Mouse (Mus musculus) left cerebral cortex, postnatal 25 days (tissue): ENCODE data around the gene Slc16a7. TPM values are rescaled to one million over a fixed set of nuclear protein-coding genes. Genes with fewer than 3 reads are reported as not detected.

ENCODE experiments used
- DNase-seq, 2 experiments: peaks; one replicate each; pipeline ENCODE4 v3.0.0; 2022; ENCODE audit warnings: low spot score in 2 of 2, mixed read lengths in 1 of 2
- intact Hi-C: fragments of 180-260 bp; cut with DNase I; formaldehyde crosslinking; loops from one replicate; pipeline ENCODE4 v1.15.1; 2025
- total RNA-seq, 2 experiments: library from RNA; stranded (reverse); gene quantifications; 2 replicates each; pipeline ENCODE4 v1.2.3; 2021

Gene Slc16a7
- total RNA-seq, 2 experiments from 2014 or later: 69.1 to 75.4 TPM

DNA sequence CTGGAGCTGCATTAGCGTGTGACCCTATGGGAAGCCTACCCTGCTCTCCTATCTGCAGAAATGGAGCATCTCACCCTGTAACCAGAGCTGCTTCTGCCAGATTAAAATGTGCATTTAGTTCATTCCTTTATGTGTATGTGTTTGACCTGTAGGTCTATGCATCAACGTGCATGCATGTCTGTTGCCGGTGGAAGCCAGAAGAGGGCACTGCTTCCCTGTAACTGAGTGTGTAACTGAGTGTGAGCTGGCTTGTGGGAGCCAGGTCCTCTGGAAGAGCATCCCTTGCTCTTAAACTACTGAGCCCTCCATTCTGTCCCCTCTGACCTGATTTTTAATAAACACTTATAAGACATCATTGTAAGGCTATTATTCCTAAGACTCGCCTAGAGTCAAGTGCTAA is 124.3 kb downstream of the Slc16a7 start:
- peak; percentile 26 to 76 for DNase-seq
- intact Hi-C loops: loop anchor here (2.0 to 5.0 kb wide), 3 partner anchors 122 to 274 kb away; partner anchors contain the start of gene Slc16a7

DNA sequence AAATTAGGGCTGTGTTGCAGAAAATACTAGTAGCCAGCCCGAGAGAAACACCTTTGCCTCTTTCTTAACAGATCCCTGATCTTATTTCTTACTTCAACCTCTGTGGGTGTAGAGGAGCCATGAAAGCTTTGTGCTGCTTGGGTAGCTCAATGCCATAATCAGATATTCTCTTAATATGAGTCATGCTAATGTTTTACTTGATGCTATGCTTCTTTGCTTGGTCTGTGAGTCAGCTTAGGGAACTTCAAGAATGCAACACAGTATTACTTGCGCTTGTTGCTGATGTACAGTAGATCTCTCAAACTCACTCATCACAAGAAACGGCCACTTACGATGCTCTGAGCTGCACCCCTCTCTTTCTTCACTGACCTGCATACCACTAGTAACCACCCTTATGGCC is 133.4 kb downstream of the Slc16a7 start:
- intact Hi-C loops: no loop called here

DNA sequence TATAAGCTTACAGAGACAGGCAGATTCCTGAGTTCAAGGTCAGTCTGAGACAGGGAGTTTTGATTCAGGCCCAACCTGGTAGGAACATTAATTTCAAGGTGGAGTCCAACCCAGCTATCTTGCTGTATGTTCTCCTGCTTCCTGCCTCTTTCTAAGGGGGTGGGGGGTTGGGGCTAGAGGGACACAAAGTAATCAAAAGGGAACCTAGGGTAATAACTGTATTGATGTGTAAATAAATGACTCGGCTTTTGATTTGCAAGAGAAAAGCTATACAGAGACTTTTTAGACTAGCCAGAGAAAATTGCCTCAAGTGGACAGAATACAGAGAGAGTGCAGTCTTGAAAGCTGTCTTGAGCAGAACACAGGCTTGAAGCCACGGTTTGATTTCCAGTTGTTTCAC is 174.7 kb downstream of the Slc16a7 start:
- DNase-seq: no peak
- intact Hi-C loops: no loop called here

More for the DNA sequence above, 133.4 kb downstream of the Slc16a7 start:
- DNase-seq: no peak

DNA sequence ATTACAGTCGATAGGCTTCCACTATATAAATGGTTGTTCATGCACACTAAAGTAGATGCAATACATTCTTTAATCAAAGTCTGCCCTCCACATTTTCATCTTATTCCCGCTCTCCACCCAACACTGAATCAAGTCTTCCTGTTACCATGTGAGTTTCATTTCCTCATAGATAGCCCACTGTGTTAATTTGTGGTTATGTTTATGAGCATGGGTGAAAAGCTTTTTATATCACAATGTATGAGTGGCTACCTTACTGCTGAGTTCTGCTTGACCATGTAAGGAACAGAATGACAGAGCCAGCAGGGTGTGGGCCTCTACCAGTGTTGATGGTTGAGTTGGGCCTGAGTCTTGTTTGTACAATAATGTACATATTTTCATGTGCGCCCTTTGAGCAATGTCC is 175.5 kb downstream of the Slc16a7 start:
- DNase-seq: no peak
- intact Hi-C loops: no loop called here

DNA sequence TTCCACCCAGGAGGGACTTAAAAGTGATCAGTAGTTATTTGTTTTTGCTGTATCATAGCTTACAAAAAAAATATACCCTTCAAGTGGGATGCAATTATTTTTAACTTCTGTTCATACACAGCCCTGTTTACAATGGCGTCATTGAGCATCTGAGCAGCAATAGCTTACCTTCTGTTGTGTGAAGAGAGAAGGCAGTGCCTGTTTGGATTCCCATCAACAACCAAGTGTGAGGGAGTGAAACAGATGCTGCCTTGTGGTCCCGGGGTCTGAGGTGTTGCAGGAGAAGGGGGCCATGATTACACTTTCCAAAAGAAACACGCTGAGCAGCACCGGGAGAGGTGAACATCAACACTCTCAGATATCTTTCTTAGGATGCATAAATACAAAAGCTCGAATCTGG is 201.7 kb downstream of the Slc16a7 start:
- DNase-seq: no peak
- intact Hi-C loops: no loop called here

DNA sequence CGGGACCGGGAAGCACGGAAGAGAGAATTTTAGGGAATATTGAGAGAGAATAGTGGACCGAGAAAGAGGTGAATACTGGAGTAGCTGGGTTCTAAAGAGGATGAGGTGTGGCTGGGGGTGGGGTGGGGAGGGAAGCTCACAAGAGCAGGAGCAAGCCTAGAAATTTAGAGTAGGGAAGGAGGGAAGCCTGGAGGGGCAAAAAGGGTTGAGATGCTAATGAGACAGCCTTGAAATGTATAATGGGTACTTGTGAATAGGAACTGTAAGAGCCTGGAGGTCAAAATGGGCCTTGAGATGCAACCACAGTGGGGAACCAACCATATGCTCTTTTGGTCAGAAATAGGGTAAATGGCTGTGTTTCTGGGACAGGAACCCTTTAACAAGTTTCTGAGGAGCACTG is 203.9 kb downstream of the Slc16a7 start:
- intact Hi-C loops: no loop called here

DNA sequence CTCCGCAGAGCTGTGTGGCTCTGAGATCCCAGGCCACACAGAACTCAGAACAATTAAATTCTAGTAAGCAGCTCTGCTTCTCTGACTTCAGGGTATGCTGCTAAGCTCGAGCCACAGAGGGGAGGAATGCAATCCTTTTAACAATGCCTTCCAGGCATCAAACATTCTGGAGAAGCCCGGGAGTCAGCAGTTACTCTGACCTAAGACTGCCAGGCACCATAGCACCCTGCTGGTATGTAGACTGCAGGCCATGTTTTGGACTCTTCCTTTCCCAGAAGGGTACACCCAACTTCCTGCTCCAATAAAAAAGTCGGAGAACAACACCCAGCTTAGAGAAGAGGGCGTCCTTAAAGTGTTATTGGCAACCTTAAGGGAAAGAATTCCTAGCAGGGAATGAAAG is 205.1 kb downstream of the Slc16a7 start:
- DNase-seq: no peak
- intact Hi-C loops: no loop called here

More for the DNA sequence above, 203.9 kb downstream of the Slc16a7 start:
- DNase-seq: no peak

DNA sequence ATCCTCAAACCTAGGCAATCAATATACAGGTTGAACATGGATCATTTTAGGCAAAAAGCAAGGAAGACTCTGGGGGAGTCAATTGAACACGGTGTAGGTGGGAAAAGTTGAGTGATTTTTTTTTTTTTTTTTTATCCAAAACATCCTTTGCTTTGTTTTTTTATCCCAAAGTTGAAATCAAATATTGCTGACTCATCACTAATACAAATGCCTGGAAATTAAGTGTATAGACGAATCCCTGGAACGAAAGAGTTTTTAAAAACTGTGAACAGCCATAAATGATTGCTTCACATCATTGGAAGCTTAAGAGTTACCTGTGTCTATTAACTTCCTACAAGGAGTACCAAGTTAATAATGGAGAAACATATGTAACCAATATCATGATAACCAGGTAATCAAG is 206.7 kb downstream of the Slc16a7 start:
- intact Hi-C loops: no loop called here
- no peak for DNase-seq

DNA sequence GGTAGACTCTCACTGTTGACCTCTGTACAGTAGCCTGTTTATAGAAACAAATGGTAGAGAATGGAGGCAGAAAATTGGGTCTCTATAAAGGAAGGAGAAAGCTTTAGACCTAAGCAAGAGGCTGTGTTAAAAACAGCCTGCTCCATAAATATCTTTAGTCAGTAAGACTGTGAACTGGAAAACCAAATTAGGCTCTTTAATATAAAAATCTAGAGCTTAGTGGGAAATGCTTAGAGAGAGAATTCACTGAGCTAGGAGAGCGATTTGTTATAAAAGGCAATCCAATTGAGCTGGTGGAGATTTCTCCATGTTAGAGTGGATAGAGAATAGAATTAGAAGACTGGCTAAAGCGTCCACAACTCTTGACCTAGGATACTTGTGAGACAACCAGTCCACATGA is 211.5 kb downstream of the Slc16a7 start:
- DNase-seq: peak in 1 of 2 experiments; percentile 64
- intact Hi-C loops: loop anchor here (5.0 kb wide), 1 partner anchor 55 kb away; no protein-coding TSS in a partner anchor

DNA sequence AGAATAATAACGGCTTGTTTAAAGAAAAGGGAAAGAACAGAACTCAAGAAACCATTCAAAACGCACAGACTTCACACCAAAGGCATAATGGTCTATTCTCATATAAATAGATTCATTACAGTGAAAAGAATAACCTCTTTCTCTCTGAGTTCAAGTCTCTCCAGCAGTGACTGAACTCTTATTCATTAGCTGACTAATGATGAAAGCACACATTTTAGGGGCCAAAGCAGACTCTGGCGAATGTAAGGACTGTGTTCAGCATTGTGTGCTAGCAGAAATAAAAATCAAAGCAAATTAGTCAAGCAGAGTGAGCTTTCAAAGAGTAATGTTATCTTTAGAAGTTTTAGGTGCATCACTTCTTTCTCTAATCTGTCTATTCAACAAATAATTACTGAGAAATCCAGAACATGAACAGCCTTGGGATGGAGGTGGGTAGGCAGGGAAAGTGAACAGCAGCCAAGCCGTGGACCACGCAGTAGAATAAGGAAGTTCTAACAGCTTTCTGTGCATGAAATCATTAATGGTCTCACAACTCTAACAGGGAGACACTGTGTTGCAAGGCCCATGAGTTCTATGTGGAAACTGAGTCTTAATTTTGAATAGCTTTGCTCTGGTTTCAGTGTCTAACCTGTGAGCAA is 214.1 kb downstream of the Slc16a7 start:
- intact Hi-C loops: loop anchor here (5.0 kb wide), 1 partner anchor 53 kb away; no protein-coding TSS in a partner anchor
- no peak for DNase-seq

DNA sequence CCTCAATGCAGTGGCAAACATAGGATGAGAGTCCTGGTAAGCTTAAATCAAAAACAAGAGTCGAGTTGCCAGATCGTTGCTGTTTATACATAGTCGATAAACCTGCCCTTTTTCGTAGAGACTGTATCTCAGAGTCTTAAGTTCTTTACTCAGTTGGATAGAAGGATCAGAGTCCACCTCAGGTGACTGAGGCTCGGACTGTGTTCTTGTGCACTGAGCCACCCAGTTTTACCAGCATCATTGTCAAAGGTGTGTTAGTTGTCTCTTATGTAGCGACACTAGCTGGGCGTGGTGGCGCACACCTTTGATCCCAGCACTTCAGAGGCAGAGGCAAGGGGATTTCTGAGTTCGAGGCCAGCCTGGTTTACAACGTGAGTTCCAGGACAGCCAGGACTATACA is 217.6 kb downstream of the Slc16a7 start:
- DNase-seq: no peak
- intact Hi-C loops: no loop called here

DNA sequence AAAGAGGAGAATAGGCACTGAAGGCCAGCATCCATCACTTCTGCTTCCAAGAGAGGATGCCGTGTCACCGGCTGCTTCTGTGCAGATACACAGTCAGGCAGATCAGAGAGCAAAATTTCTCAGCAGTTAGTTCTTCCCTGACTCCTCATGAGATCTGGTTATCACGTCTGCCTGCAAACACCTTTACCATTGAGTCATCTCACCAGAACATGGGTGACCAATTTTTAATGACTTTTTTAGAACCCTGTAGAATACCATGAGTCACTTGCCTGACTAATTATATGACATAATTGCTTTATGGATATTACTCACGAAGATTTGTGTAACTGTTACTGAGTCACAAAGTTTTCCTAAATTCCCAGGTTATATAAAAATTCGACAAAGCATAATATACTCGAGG is 218.1 kb downstream of the Slc16a7 start:
- no peak for DNase-seq
- intact Hi-C loops: no loop called here
